Mouse (Mus musculus) brain, adult 10 weeks (tissue): Measurements from ENCODE around the gene Srrt. TPM values are rescaled to one million over a fixed set of nuclear protein-coding genes. Genes with fewer than 3 reads are reported as not detected.

ENCODE experiments used
- polyA plus RNA-seq: library from polyadenylated mRNA; stranded (reverse); fragments of 350-450 nt; fragmentation: Illumina TruSeq; extraction: RNeasy Lipid Tissue Mini Kit (QIAGEN cat#74804); gene quantifications from one replicate; pipeline ENCODE4 v1.2.3, GENCODE M21; 2015; ENCODE audit warnings: low read depth, low replicate concordance

Gene Srrt
- 172 TPM for polyA plus RNA-seq

GRCm38 (mm10) chr5:137307071-137307912 is at the start of gene Srrt:
Srrt (minus strand) TSS chr5:137307674.

GRCm38 (mm10) chr5:137349384-137350204 is 42.1 kb upstream of the Srrt start, which contains the start of gene Ephb4:
Ephb4 (plus strand) TSS chr5:137350109.

GRCm38 (mm10) chr5:137333512-137334174 is 26.2 kb upstream of the Srrt start, which contains the start of gene Slc12a9:
Slc12a9 (minus strand) TSS chr5:137333597.

GRCm38 (mm10) chr5:137314193-137315083 is 7.0 kb upstream of the Srrt start, which contains the start of gene Trip6:
Trip6 (minus strand) TSS chr5:137314404.

GRCm38 (mm10) chr5:137293839-137294743 is 13.4 kb downstream of the Srrt start, which contains the start of gene Ufsp1:
Ufsp1 (plus strand) TSS chr5:137294629.

GRCm38 (mm10) chr5:137287032-137287952 is 20.2 kb downstream of the Srrt start, which contains the start of gene Ache:
Ache (plus strand) TSS chr5:137287519.

Other genes with a start within 250 kb of the Srrt start
- 0.74 TPM for gene Serpine1, start 235.4 kb downstream of the Srrt start, polyA plus RNA-seq
- gene Trim56, start 191.5 kb downstream of the Srrt start, polyA plus RNA-seq, result 2.6 TPM
- gene Muc3, start 158.4 kb downstream of the Srrt start, polyA plus RNA-seq, result not detected
- gene Muc3a, start 95.3 kb downstream of the Srrt start, polyA plus RNA-seq, result 6.5 TPM
- 67.3 TPM for gene Ache, start 20.2 kb downstream of the Srrt start, polyA plus RNA-seq
- gene Ufsp1, start 13.0 kb downstream of the Srrt start, polyA plus RNA-seq, result 20.2 TPM
- 6.6 TPM for gene Trip6, start 6.7 kb upstream of the Srrt start, polyA plus RNA-seq
- 18.3 TPM for gene Slc12a9, start 25.9 kb upstream of the Srrt start, polyA plus RNA-seq
- gene Ephb4, start 42.4 kb upstream of the Srrt start, polyA plus RNA-seq, result 3.3 TPM
- 0.09 TPM for gene Zan, start 169.4 kb upstream of the Srrt start, polyA plus RNA-seq
- gene Pop7, start 194.8 kb upstream of the Srrt start, polyA plus RNA-seq, result 31.7 TPM
- gene Gigyf1, start 210.9 kb upstream of the Srrt start, polyA plus RNA-seq, result 28.4 TPM
- gene Epo, start 225.6 kb upstream of the Srrt start, polyA plus RNA-seq, result not detected
- gene Gnb2, start 225.8 kb upstream of the Srrt start, polyA plus RNA-seq, result 511 TPM
- gene Actl6b, start 245.8 kb upstream of the Srrt start, polyA plus RNA-seq, result 130 TPM